Mouse (Mus musculus): Measurements from ENCODE around the gene Kirrel2. TPM values are rescaled to one million over a fixed set of nuclear protein-coding genes. Genes with fewer than 3 reads are reported as not detected.

Kirrel2 gene
- total RNA-seq, 2 experiments from 2014 or later = 0.26 to 0.56 TPM

- intact Hi-C loops (cut with DNase I) = no loop called here
Observed at GRCm38 (mm10) chr7:30453766-30454165, 3.7 kb downstream of the Kirrel2 start.

GRCm38 (mm10) chr7:30453327-30453726 lies 4.2 kb downstream of the Kirrel2 start:
- intact Hi-C loops (cut with DNase I) = no loop called here
- DNase-seq = no peak

More at GRCm38 (mm10) chr7:30453766-30454165, 3.7 kb downstream of the Kirrel2 start:
- DNase-seq = no peak

GRCm38 (mm10) chr7:30450241-30450640 lies 7.2 kb downstream of the Kirrel2 start:
- intact Hi-C loops (cut with DNase I) = no loop called here
- no peak for DNase-seq

- intact Hi-C loops (cut with DNase I) = loop anchor here (5.0 kb wide), 1 partner anchor 32 kb away; no protein-coding TSS in a partner anchor
- DNase-seq = peak; percentile 74
Observed at GRCm38 (mm10) chr7:30444971-30445751, 12.3 kb downstream of the Kirrel2 start, which contains the start of gene Aplp1. Aplp1 (minus strand) TSS chr7:30445535.

GRCm38 (mm10) chr7:30444154-30444970 lies 13.1 kb downstream of the Kirrel2 start:
- peak; percentile 78 for DNase-seq
- intact Hi-C loops (cut with DNase I) = loop anchor here (5.0 kb wide), 1 partner anchor 33 kb away; no protein-coding TSS in a partner anchor

GRCm38 (mm10) chr7:30443696-30444095 lies 13.8 kb downstream of the Kirrel2 start:
- DNase-seq = no peak
- intact Hi-C loops (cut with DNase I) = loop anchor here (5.0 kb wide), 1 partner anchor 34 kb away; no protein-coding TSS in a partner anchor

- intact Hi-C loops (cut with DNase I) = loop anchor here (5.0 kb wide), 1 partner anchor 37 kb away; no protein-coding TSS in a partner anchor
- DNase-seq = peak; percentile 73
Observed at GRCm38 (mm10) chr7:30440697-30441096, 16.8 kb downstream of the Kirrel2 start.

GRCm38 (mm10) chr7:30439734-30440133 lies 17.8 kb downstream of the Kirrel2 start:
- intact Hi-C loops (cut with DNase I) = loop anchor here (5.0 kb wide), 1 partner anchor 38 kb away; no protein-coding TSS in a partner anchor
- DNase-seq = no peak

- intact Hi-C loops (cut with DNase I) = no loop called here
- DNase-seq = no peak
Observed at GRCm38 (mm10) chr7:30436879-30437278, 20.6 kb downstream of the Kirrel2 start.

- intact Hi-C loops (cut with DNase I) = no loop called here
- DNase-seq = no peak
Observed at GRCm38 (mm10) chr7:30435156-30435555, 22.3 kb downstream of the Kirrel2 start.

GRCm38 (mm10) chr7:30434701-30435100 lies 22.8 kb downstream of the Kirrel2 start:
- intact Hi-C loops (cut with DNase I) = loop anchor here (5.0 kb wide), 1 partner anchor 97 kb away; no protein-coding TSS in a partner anchor

GRCm38 (mm10) chr7:30434238-30434637 lies 23.3 kb downstream of the Kirrel2 start:
- intact Hi-C loops (cut with DNase I) = loop anchor here (5.0 kb wide), 1 partner anchor 97 kb away; no protein-coding TSS in a partner anchor
- DNase-seq = no peak

More at GRCm38 (mm10) chr7:30434701-30435100, 22.8 kb downstream of the Kirrel2 start:
- DNase-seq = no peak

GRCm38 (mm10) chr7:30431793-30432192 lies 25.7 kb downstream of the Kirrel2 start:
- peak; percentile 87 for DNase-seq
- intact Hi-C loops (cut with DNase I) = loop anchor here (5.0 kb wide), 1 partner anchor 94 kb away; no protein-coding TSS in a partner anchor

GRCm38 (mm10) chr7:30430191-30430590 lies 27.3 kb downstream of the Kirrel2 start:
- intact Hi-C loops (cut with DNase I) = loop anchor here (5.0 kb wide), 1 partner anchor 93 kb away; no protein-coding TSS in a partner anchor
- DNase-seq = no peak

- DNase-seq = no peak
- intact Hi-C loops (cut with DNase I) = loop anchor here (10.0 kb wide), 1 partner anchor 55 kb away; no protein-coding TSS in a partner anchor
Observed at GRCm38 (mm10) chr7:30429327-30429726, 28.2 kb downstream of the Kirrel2 start.

GRCm38 (mm10) chr7:30423071-30423641 lies 34.3 kb downstream of the Kirrel2 start:
- DNase-seq = no peak
- intact Hi-C loops (cut with DNase I) = loop anchor here (10.0 kb wide), 1 partner anchor 48 kb away; no protein-coding TSS in a partner anchor

GRCm38 (mm10) chr7:30422560-30422959 lies 34.9 kb downstream of the Kirrel2 start:
- intact Hi-C loops (cut with DNase I) = loop anchor here (10.0 kb wide), 1 partner anchor 48 kb away; no protein-coding TSS in a partner anchor
- DNase-seq = no peak

- intact Hi-C loops (cut with DNase I) = loop anchor here (10.0 kb wide), 1 partner anchor 47 kb away; no protein-coding TSS in a partner anchor
- peak; percentile 91 for DNase-seq
Observed at GRCm38 (mm10) chr7:30421890-30422435, 35.5 kb downstream of the Kirrel2 start.

- no peak for DNase-seq
- intact Hi-C loops (cut with DNase I) = loop anchor here (10.0 kb wide), 1 partner anchor 47 kb away; no protein-coding TSS in a partner anchor
Observed at GRCm38 (mm10) chr7:30421175-30421889, 36.2 kb downstream of the Kirrel2 start, which contains the start of gene Nfkbid. Nfkbid (plus strand) TSS chr7:30421732.
